Mouse (Mus musculus) right cerebral cortex, adult 18-20 months (tissue): ENCODE results near the gene Alpl.
A peak's percentile ranks its signal among the peaks of the same experiment; 100 is the strongest.

Experiments used
- DNase-seq: peaks from one replicate; pipeline ENCODE4 v3.0.0; 2022; ENCODE audit warnings: mixed read lengths

The Alpl gene

DNA sequence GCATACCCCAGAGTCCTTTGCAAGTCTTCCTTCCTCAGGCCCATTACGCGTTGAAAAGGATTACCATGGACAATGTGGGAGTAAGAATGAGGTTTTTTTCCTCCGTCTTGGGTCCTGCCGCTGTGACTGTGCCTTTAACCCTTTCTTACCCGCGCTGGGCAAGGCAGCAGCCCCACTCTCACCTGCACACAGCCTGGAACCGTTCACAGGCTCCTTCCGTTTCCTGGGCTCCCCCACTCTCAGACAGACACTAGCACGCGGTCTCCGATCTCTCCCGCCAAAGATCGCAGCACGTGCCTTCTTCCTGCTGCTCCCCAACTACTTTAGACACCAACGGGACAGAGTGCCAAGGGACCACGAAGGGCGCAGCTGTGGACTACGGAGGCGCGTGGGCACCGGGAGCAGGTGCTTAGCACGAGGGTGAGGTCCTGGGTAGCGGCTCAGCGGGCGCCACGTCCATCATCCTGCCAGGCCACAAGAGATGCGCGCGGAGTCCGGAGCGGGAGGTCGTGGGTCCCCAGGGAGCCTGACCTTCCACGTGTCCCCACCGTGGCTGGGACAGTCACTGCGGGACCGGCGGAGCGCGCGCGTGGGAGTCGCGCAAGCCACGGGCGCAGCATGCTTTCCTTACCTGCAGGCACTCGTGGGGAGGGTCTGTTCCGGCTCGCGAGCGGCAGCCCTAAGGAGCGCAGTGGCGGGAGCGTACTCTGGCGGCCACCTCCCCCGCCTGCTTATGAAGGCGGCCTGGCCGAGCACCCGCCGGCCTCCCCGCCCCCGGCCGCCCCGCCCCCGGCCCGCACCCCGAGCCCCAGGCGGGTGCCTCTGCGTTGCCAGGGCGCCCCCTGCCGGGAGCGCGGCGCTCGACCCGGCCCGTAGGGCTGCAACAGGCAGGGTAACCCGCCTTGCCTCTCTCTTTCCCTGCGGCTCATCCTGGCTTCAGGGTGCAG, at the start of gene Alpl:
Alpl (minus strand) TSS at position 774 of the 947 bp plus-strand sequence.
- DNase-seq = peak; percentile 37

DNA sequence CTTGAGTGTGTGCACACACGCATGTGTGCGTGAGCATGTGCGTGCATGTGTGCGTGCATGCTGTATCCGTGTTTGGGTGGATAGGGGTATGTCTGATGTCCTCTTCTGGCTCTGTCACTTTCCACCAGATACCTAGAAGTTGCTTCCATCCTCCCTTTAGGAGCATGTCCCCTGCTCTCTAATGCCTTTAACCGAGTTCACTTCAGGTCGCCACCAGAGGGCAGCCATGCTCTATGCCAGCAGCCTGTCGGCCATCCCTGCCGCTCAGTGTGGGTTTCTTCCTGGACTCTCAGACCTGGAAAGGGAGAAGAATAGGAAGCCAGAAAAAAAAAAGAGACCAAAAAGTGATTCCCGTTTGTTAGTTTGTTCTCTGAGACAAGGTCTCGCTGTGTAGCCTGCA, 48.5 kb upstream of the Alpl start:
- DNase-seq = peak; percentile 64

DNA sequence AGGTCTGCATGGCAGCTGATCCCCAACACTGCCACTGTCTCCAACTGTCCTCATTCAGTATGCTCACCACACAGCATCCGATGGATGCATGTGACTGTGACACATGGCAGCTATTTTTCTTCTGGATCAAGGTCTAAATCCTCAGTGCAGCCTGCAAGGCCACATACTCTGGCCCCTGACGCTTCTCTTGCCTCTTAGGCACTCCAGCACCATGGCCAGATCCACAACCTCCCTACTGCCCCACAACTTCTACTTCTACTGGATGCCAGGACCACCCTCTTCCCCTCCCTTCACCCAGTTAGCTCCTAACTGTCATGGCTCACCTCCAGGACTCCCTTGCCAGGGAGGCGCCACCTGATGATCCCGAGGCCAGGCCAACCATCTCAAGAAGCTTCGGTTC, 43.3 kb upstream of the Alpl start:
- no peak for DNase-seq

DNA sequence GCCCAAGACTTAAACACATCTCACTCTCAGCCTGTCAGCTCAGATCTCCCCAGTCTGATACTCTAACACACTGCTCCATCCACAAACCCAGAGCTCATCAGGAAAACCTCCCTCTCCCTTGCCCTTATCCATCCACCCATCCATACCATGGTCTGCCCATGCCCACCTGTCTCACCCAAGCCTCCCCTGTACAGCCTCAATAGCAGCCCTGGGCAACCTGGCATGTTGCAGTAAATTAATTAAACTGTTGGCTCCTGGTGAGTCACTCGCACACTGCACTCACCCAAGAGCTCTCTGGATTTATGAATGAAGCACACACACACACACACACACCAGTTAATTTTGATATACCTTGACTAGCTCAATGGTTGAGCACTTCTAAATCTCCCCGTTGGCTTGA, 42.6 kb upstream of the Alpl start:
- no peak for DNase-seq

DNA sequence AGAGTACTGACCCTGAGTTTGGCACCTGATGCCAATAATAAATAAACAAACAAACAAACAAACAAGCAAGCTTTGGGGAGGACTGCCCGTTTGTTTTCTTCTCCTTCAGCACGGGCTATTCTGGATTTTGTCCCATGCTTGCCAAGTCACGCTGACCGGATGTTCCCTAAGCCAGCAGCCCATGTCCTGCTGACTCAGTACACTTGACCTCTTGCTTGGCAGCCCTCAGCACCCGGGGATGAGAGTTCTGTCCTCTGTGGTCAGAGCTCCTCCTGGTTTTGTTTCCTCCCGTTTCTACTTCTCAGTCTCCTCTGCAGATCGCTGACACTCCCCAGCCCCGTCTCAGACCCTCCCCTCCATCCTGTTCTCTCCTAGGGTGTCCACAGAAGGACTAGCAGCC, 41.6 kb upstream of the Alpl start:
- DNase-seq = no peak

DNA sequence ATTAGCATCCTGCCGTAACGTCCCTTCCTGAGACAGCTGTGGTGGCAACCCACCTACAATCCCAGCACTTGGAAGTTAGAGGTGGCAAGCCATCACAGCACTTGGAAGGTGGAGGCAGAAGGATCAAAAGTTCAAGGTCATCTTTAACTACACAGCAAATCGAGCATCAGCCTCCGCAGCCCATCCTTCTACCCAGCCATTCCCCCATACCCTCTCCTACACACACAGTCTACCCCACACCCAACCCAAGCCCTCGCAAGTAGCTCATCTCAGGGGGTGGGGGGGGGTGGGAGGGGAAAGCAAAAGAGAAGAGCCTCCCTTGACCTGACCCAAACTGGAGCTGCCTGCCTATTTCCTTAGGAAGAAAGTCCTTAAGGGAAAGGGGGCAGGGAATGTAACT, 40.6 kb upstream of the Alpl start:
- no peak for DNase-seq

DNA sequence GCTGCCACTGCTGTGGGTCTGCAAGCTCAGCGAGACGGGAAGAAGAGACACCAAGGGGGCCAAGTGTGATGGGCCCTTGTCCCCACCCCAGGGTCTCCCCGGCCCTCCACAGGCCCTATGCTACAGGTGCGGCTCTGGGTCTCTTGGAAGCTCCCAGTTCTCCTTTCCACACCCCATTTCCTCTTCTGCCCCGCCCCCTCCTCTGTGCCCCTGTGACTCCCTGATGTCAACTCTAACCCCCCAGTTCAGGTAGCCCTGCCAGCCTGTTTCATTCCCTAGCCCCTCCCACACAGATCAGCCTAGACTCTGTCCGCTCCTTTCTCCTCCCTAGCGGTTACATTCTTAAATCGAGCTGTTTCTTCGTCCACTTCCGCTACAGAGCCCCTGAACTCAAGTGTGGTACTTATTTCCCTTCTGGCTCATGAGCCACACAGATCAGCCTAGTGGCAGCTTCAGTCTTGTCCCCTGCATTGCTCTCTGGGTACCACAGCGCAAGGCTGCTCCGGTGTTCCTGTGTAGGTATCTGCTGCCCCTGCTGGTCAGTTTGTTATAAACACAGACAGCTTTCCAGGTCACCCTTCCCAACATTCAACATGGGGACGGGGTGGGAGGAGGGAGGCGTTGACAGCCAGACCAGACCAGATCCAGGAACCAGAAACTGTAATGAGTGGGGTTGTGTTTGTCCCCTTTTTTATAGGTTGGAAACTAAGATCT, 39.6 kb upstream of the Alpl start:
- peak; percentile 84 for DNase-seq

DNA sequence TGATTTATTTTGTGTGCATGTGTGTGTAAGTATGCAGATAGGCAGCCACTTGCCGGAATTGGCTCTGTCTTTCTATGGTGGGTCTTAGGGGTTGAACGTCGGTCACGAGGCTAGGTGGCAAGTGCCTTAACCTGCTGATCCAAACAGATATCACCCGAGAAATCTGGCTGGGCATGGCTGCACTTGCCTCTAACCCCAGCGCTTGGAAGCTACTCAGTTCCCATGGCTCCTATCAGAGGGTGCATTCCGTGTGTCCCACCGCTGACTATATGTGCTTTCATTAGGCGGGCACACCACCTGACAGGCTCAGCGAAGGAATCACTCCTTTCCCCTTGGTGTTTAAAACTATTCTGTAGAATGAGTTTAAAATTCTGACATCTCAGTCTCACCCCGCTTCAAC, 35.4 kb upstream of the Alpl start:
- no peak for DNase-seq

DNA sequence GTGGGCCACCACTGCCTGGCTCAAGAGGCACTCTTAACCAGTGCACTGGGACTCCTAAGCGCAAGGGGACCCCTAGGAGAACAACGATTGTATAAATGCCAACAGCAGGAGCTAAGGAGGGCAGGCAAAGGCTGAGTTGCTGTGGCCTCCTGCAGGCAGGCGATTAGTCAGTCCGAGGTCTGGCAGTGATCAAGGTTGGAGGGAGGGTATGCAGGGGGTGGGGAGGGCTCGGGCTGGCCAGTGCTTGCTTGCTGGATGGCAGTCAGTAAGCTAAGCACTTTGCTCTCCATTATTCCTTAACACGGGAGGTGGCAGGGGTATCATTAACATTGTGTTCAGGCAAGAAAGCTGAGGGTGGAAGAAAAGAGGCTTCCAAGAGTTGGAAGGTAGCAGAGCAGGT, 34.2 kb upstream of the Alpl start:
- DNase-seq = no peak

DNA sequence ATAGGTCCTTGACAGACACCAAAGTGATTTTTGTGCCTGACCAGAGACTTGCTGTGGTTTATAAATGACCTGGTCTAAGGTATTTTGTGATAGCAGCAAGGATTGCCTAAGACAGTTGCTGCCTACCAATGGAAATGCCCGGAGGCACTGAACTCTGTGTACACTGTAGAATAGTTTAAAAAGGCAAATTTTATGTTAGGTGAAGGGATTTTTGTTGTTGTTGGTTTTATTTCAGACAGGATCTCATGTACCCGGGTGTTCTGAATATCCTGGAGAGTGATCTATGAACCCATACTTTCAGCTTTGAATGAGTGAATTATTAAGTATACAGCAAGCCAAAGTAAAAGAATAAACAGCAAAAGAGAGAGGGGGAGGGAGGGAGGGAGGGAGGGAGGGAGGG, 28.7 kb upstream of the Alpl start:
- no peak for DNase-seq

DNA sequence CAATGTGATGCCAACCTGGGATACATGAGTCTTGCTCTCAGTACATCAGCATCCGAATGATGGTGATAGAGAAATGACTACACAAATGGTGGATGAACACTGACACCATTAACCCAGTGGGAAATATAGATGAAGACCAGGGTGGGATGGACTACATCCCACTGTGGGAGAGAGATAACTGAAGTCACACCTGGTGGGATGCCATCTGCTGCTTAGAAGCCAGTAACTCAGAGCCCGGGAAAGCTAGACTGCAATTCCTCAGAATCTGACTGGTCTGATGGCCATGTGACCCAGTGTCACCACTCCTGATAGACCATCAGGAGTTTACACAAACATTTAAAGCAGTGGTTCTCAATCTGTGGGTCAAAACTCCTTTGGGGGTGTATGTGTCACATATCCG, 27.4 kb upstream of the Alpl start:
- DNase-seq = no peak

DNA sequence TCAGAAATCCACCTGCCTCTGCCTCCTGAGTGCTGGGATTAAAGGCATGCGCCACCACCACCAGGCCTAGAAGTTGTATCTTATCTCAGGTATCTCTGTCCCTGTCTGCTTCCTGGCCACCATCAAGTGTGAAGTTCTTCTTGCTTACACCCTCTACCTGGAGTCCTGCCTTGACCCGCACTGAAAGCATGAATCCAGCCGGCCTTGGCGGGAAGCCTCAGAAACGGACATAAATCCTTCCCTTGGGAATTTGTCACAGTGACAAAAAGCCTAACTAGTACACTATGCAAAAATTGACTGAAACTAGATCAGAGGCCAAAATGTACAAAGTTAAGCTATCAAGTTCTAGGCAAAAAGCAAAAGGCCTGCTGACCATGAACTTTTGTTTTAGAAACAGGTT, 26.4 kb upstream of the Alpl start:
- no peak for DNase-seq

DNA sequence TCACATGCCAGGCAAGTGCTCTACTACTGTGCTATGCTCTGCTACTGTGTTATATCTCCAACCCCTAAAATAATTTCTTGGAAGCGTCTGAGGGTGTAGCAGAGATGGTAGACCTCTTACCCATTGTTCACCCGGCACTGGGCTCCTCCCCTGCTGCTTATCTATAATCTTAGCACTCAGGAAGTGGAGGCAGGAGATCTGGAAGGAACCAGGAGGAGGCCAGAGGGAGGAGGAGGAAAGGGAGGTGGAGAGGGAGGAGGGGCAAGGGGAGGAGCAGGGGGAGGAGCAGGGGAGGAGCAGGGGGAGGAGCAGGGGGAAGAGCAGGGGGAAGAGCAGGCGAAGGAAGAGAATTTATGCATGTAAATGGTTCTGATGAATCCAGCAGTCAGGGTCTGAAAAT, 24.5 kb upstream of the Alpl start:
- DNase-seq = no peak

DNA sequence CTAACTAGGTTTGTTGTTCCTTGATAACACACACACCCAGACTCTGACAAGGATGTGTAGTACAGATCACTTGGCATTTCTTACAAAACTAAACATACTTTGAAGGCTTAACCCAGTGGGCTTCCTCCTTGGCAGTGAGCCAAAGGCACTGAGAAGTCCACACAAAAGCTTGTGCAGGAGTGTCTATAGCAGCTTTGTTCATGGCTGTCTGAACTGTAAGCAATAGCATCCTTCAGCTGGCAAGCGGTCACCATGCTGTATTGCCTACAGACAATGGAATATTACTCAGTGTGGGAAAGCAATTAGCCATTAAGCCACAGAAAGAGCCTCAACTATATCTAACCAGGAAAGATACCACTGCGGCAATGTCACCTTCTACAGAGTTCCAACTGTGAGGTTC, 23.3 kb upstream of the Alpl start:
- DNase-seq = no peak

DNA sequence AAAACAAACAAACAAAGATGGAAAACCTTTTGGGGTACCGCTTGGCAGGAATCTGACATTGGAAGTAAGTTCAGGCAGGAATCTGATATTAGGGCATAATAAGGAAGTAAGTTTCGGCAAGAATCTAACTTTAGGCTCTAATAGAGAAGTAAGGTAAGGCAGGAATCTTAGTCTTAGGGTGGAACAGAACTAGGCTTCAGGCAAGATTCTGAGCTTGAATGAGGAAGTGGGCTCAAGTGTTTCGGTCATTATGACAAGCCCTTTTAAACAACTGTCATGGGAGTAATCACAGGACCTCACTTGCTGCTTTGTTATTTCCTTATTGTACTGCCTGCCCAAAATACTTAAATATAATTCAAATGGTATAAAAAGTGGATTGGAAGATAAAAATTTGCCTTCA, 22.2 kb upstream of the Alpl start:
- DNase-seq = no peak

DNA sequence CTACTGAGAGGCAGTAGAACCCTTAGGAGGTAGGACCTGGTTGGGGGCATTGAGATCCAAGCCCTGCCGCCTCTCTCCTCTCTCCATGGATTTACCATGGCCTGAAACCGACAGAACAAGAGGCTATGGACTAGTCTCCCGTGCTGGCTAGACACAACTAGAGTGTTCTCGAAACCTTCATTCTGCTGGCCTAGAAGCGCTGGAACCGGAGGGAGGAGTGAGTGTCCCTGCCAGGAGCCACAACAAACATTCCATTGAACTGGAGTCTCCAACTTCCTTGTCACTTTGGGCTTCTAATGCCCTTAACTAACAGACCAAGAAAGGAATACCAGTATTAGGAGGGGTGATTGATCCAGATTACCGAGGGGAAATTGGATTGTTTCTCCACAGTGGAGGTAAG, 20.0 kb upstream of the Alpl start:
- DNase-seq = no peak

DNA sequence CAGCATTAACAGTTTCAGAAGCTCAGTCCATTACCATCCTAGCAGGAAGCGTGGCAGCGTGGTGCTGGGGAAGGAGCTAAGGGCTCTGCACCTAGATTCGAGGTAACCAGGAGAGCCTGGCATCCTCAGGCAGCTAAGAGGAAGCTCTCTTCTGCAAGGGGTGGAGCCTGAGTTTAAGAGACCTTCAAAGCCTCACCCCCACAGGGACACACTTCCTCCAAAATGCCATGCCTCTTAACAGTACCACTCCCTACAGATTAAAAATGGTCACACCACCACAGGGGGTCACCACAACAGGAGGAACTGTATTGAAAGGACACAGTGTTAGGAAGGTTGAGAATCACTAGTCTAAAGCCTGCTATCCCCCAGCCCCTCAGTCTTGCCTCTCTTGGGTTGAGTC, 19.3 kb upstream of the Alpl start:
- no peak for DNase-seq

DNA sequence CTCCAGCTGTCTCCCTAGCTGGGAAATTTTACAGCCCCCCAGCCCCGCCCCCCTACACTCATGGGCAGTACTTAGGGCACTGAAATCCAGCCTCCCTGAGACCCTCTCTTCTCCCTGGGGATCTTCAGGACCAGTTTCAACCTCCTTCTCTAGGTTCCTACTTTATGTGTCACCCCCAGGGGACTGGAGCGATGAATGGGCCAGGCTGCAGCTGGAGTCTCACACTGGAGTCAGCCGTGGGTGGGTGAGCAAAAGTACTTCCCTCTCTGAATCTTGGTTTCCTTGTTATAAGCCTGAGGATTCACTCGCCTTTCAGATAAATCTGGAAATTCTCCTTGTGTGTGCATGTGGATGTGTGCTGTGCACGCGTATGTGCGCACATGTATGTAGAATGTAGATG, 18.0 kb upstream of the Alpl start:
- DNase-seq = no peak

DNA sequence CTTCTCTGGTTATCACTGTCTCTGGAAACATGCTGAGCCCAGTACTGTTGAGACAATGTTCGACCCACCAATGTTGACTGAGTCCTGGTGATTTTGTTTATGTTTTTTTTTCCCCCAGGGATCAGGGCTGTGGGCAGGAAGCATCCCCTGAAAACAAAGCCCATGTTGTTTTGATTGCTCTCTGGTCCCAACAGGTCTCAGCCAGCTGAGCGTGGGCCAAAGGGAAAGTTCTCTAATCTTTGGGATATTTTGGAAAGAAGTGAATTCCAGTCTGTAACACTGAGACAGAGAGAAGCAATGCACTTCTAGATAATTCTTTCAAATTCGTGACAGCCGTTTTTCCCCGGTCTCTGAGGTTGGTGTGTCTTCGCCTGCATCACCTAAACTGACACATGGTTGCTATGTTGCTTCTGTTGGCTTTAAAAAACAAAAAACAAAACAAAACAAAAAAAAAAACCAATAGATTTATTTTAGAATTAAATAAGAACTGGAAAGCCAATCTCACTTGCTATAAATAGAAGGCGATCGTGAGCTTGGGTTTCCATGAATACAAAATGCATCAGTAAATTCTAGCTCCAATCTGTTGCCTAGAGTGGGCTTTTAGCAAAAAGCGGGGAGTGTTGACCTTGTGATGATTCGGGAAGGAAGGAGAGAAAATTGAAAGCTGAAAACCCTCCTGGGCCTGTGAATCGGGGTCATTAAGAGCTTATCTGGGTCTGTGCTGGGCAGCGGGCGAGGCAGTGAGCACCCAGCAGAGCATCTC, 16.9 kb upstream of the Alpl start:
- DNase-seq = no peak

DNA sequence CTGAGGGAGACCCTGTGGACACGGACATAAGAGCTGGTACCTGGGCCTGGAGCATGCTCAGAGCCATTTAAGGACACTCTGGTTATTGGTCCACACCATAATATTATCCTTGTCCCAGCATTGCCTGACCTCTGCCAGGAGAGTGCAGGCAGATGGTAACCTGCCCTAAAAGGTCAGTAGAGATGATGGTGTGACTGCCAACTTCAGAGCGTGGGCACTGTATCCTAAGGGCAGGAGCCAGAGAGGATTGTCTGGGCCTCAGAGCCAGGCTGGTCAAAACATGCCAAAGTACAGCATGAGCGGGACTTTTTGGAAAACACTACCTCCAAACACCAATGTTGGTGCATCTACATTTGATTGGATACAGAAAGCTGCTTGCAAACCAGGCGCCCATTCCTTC, 13.8 kb upstream of the Alpl start:
- DNase-seq = no peak

DNA sequence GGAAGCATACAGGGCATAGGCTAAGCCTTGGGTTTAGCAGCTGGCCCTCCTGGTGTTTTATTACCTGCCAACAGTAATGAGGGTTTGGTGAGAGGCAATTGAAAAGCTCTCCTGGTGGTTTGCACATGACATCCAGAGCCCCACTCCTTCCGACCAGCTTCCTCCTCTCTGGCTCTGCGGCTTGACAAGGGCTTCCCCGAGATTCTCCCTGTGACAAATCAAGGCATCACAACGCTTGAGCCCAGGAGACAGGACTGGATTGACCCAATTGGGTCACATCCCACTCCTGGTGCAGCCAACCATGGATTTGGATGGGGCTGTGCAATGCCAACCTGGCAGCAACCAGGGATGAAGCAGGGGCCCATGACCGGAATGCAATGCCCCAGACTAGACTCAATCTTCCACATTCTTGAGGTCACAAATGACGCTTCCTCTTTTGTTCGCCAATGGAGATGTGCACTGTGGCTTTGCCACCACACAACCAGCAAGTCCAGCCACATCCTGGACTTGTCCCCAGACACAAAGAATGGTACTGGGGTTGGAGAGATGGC, 11.2 kb upstream of the Alpl start:
- DNase-seq = no peak

DNA sequence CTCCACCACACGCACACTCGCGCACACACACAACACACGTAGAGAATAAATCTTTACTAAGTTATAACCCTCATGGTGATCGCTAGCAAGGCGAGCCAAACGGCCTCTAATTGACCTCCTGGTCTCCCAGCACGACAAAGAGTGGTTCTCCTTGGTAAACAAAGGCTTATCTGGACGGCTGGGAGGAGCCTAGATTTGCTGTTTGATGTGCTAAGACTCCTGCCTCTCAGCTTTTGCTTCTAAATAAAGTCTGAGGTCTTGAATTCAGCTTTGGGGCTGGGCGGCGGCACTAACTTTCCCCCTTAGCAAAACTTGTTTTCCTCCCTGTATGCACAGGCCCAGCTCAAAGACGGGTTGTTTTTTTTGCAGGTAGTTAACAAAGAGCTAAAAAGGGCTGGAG, 5.0 kb upstream of the Alpl start:
- no peak for DNase-seq

DNA sequence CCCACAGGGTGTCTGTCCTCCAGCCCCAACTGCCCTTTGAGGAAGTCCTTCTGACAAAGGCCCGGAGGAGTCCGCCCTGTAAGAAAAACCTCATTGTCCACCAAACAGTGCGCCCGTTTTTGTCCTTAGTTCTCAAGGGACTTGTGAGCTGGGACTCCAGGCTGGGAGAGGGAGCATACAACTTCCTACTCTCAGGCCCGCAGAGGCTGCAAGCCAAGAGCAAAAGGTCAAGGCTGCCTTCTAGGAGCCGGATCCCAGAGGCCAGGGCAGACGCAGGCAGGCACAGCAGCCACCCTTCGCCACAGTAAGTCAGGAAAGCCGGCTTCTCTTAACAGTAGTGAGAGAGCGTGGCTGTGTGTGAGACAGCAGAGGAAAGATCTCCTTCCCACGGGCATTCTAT, 4.1 kb upstream of the Alpl start:
- DNase-seq = no peak
